Mouse (Mus musculus): ENCODE results near the gene Gucy2d.

DNA sequence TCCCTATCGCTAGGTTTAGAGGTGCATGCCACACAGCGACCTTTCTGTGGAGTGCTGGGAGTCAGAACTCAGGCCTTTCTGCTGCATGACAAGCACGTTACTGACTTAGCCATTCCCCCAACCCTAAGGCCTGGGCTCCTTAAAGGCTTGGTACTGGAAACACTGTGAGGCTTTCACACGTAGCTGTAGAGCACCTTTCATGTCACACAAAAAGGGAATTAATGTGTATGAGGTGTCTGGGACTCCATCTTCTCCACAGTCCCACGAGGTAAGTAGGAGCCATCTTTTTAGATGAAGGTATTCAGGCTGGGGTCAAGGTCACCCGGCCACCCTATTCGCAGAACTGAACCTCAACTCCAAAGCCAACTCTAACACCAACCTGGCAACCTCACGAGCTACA lies 41.6 kb downstream of the Gucy2d start:
- no peak for TF ChIP-seq CTCF (IDR thresholded peaks at IDR 0.05; ENCODE audit: control insufficient read depth, insufficient read depth, insufficient replicate concordance, low read depth, low read length)
- no peak for TF ChIP-seq POLR2A (IDR thresholded peaks at IDR 0.05; ENCODE audit: control insufficient read depth, low read depth, low read length)
